Mouse (Mus musculus) right cerebral cortex, postnatal 4 days (tissue): ENCODE results near the gene Rpl12.

ENCODE experiments used
- DNase-seq: peaks from one replicate; pipeline ENCODE4 v3.0.0-alpha.2; 2022

Rpl12 gene

DNA sequence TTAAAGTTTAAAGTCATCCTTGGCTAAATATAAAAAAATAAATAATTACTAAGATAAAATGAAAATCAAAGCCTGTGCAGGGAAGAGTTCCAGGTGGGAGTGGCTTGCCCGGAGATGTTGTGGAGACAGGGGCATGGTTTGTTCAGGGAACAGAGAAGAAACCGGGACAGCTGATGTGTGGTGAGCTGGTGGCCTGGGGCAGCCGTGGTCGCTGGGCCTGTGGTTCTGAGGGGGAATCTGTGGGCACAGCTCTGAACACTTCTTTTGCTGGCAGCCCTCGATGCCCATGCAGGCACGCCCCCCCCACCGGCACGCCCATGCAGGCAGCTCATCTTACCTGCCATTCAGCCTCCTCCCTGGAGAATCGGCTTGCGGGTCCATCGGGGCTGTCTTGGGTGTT is 13.9 kb upstream of the Rpl12 start:
- no peak for DNase-seq

DNA sequence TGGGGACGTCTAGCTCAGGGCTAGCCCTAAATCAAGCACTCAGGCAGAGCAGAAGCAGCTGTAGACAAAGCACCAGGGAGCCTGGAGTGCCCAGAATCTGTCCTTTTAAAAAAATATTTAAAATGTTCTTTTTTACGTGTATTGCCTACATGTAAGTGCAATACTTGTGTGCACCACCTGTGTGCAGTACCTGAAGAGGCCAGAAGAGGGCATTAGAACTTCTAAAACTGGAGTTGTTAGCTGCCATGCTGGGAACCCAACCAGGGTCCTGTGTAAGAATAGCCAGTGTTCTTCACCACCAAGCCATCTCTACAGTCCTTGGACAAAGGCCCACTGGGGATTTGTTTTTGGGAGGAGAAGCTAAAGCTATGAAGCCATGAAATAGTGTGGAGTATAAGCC is 6.8 kb upstream of the Rpl12 start:
- no peak for DNase-seq

DNA sequence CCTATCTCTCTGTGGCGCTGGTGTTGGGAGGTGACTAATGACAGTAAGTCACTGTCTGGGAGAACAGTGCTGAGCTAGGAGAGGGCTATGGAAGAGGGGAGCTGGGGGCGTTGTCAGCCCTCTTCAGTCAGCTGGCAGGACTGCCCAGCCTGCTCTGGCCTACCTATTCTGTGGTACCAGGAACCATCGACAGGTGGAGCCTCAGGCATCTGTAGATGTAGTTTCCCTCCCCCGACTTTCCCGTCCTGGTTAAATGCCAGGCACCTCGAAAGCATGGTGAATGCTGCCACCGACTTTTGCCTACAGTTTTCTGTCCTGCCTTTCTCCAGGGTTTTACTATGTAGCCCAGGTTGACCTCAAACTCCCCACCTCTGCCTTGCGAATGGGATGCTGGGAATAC is 4.0 kb upstream of the Rpl12 start:
- peak; percentile 35 for DNase-seq

DNA sequence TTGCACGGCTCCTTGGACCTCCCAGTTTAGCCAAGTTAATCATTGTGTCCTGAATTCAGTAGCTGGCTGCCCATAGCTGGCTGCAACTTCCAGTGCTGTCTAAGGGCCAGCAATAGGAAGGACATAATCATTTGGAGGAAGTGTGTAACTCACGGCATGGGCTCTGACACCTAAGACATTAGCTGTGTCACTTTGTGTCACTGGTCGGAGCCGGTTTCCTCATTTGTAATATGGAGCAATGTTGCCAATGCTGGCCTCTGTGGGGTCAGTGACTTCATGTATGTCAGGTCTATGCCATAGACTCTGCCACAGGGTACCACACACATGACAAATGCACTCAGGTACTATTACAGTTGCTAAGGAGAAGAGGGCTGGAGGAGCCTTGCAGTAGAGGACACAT is 1.1 kb upstream of the Rpl12 start:
- DNase-seq, result no peak

DNA sequence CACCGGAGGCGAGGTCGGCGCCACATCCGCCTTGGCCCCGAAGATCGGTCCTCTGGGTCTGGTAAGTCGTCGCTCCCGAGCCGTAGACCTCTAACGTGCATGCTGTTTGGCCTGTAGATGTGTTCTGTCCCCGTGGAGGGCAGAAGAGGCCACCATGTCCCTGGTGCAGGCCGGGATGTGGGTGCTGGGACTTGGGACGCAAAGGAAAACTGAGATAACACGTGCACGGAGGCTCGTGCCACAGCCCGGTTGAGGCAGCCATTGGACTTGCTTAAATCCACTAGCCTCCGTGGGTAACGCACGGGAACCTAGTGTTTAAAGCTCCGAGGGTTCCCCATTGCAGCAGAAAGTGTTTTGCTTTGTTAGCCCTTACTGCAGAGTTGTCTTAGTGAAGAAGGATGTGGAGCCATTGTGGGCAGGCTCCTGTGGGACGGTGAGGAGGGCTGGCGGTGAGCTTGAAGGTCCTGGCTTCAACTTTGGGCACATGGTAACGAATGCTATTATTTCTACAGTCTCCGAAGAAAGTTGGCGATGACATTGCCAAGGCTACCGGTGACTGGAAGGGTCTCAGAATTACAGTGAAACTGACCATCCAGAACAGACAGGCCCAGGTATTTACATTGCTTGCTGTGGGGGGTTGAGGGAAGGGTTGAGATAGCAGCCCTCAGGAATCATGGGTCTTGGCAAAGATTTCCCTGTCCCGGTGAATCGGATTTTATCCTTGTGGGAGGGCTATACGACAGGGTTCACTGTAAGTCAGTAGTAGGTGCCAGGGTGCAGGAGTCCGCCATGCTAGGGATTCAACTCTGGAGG is 909 bp downstream of the Rpl12 start:
- DNase-seq, result peak; percentile 37

DNA sequence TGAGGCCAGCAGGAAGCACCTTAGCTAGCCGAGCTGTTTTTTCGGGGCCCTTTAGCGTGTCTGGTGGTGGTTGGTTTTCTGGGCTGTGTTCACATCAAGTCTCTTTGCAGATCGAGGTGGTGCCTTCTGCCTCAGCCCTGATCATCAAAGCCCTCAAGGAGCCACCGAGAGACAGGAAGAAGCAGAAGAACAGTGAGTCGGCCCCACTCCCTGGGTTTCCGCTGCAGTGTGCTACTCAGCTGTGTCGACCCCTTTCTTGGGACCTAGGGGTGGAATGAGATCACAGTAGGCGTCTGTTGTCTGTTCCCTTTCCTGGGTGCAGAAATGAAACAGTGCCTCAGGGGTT is 1.5 kb downstream of the Rpl12 start:
- no peak for DNase-seq

DNA sequence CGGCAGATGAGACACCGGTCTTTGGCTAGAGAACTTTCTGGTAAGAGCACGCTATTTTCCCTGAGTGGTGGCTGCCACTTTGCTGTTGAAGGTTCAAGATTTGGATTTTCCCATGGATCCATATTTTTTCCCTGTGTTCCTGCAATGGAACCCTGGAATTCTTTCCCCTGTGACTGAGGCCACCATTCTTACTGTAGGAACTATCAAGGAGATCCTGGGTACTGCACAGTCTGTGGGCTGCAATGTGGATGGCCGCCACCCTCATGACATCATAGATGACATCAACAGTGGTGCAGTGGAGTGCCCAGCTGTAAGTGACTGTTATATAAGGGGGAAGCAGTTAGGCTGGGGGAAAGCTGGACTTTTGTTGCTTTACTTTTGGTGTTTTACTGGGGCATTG is 2.2 kb downstream of the Rpl12 start:
- DNase-seq, result no peak

DNA sequence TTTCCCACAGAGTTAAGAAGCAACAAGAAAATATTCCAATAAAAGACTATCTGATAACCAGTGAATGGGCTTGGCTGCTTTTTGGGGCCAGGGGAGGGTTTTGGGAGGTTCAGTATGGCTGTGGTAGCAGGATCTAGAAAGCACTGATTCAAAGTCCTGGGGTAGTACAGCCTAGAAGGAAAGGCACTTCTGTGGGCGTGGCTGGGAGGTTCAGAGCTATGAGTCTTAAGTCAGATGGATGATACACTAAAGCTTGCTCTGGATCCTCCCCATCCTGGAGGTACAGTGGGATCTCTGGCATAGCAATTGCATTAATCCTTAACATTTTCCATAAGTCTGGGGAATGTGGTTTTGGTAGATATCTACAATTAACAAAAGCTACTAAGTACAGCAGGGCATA is 2.6 kb downstream of the Rpl12 start:
- no peak for DNase-seq

DNA sequence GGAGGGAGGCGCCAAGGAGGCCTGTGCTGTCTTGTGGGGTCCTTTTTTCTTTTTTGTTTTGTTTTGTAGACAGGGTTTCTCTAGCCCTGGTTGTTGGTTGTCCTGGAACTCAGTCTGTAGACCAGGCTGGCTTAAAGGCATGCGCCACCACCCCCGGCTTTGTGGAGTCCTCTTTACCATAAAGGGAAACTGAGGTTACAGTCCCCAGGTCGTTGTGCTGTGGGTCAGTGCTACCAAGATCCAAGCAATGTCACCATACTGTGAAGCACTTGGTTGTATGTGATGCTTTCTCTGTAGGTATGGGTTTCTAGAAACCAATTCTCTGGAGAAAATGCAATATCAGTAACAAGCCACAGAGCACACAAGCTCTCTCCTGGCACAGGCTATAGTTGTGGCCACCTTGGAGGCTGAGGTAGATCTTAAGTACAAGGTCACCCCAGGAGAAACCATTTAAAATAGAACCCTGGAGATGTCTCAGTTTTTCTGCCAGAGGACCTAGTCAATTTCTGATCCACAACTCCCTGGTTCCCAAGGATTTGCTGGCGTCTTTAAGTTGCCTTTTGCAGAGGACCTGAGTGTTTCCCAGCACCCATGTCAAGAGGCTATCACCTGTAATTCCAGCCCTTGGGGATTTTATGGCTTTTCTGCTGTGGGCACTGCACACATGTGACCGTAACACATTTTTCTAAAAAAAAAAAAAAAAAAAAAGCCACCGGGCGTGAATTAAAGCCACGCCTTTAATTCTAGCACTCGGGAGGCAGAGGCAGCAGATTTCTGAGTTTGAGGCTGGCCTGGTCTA is 3.5 kb downstream of the Rpl12 start:
- no peak for DNase-seq

DNA sequence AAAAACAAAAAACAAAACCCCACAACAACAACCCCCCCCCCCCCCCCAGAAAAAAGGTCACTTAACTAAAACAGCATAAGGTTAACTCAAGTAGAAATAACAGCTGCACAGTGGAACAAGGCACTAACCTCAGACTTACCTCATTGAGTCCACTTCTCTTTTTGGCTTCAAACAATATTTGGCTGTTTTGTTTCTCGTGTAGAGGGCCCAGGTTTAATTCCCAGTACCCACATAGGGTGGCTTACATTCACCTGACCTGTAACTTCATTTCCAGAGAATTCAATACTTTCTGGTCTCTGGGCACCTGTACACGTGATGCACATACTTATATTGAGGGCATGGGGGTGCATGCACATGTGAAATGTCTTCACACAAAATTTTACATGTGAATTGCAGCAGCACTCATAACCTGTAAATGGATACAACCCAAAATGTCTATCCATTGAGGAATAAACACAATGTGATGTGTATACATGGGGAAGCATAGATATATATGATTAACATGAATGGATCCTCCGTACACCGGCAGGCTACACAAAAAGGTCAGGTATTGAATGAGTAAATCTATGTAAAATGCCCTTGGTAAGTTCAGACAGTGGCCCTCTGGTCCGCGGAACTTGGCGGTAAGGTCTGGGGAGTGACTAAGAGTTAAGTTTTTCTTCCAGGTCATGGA is 4.3 kb downstream of the Rpl12 start:
- no peak for DNase-seq

DNA sequence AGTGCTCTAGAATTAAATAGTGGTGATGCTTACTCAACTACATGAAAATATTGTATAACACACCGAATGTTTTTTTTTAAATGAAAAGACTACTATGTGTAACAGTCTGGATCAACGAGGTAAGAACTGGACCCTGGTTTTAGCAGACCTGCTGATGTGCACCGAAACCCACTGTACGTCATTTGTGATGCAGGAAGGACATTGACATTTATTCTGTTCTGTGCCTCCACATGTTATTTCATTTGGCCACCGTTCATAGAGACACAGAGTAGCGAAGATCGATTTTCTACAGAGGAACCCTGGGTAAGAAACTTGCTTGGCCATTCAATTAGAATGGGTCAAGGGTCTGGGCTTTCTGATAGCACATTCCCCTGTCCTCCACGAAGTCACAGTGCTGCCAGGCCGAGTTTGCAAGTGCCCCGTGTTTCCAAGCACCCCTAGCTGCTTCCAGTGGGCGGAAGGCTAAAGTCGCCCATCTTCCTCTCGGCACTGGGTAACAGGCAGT is 4.9 kb downstream of the Rpl12 start:
- DNase-seq, result no peak

DNA sequence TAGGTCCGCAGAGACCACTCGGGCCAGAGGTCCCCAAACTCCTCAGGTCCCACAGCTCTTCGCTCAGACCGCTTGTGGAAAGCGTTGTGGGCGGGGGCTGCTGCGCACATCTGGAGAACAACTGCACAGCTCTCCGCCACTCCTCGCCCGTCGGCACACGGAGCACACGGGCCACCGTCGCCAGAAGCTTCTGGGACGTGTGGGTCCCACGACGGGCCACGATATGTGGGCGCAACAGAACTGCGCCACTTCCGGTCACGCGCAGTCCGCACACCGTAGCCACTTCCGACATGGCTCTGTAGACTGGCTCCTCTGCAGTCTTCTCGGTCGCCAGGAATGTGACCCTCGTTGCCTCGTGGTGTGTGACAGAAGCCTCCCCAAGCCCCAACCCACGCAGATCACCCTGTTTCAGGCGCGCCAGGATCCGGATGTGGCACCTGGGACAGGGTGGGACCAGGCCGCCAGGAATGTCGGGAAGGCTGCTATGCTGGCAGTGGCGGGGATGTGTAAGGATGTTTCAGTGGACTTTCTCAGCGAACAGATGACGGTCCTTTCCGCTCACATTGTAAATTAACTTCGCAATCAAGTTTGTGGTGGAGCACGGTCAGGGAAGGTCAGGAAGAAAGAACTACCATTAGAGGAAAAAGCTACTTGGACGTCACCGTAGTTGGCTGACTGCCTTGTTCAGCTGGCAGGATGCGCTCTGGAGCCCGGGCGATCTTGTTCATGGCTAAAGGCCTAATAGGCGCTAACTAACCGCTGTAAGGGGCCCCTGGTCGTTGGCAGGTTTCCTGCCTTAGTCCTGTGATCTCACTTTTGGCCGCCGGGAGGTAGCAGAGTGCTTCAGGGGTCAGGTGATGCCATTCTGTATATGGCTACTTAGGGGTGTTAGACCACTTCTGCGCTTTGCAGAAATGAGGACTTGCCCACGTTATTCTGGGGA is 5.6 kb downstream of the Rpl12 start:
- DNase-seq, result peak; percentile 81

DNA sequence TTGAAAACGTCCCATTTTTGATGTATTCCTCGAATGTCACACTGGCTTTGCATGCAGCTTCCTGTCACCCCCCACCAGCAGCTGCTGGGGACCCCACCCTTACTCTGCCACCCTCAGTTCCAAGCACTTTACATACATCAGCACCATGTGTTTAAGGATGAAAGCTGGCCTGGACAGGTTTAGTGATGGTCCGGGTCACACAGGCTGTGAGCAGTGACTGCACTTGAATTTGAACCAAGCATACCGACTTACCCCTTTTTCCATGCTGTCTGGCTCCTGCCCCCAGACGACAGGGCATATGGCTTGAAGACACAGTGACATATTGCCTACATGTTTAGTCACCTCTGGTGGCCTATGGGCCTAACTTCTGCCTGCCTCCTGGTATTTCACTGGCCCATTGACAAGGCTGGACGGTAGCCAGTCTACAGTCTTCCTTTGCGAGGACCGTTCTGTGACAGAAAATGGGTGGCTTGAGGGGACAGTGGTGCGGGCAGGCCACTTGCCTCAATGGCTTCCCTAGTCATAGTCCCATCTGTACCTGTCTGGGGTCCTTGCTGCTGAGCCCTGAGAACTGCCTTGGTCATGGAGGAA is 6.8 kb downstream of the Rpl12 start:
- no peak for DNase-seq

DNA sequence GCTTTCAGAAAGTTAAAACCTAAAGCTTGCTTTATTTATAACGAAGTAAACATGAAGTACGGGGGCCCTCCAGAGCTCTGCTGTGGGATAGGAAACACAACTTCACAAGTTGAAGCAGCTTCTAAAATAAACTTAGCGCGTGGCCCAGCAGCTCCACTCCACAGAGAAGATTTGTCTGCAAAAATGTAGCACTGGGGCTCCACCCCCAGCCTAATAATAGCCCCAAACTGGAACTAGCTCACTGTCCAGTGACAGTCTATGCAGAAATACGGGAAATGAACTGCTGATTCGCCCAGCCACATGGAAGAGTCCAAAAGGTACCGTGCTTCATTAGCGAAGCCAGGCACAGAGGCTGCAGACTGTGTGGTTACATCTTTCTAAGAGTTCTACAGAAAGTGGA is 8.0 kb downstream of the Rpl12 start:
- no peak for DNase-seq

DNA sequence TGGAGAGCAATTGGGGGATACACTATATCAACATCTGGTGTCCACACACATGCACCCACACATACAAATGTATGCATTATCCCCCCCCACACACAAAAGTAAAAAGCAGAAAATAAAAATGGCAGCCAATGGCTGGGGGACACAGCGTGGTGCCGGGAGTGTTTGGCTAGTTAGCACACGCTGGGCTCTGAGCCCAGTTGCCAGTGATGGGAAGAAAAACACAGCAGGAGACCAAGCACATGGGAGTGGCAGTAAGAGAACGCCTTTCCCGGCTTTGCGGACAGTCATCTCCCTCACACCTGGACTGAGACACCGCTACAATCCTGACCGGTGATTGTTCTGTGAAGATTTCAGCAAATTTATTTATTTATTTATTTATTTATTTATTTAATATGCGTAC is 9.9 kb downstream of the Rpl12 start:
- no peak for DNase-seq

DNA sequence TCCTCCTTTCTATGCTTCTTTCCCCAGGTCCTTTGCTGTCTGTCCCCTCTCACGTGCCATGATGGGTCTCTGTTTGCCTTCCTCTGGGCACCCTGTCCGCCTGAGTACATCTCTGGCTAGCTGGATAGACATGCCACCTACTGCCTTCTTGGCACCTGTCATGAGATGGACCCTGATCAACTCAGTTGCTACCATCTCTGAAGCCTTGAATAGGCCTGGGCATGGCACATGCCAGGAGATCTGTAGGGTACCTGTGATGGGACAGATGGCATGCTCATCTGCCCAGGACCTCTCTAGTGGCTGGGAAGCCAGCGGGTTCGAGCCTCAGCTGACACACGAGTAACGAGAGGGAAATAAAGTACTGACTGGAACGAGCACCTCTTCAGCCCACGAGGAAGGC is 12.9 kb downstream of the Rpl12 start:
- DNase-seq, result no peak

DNA sequence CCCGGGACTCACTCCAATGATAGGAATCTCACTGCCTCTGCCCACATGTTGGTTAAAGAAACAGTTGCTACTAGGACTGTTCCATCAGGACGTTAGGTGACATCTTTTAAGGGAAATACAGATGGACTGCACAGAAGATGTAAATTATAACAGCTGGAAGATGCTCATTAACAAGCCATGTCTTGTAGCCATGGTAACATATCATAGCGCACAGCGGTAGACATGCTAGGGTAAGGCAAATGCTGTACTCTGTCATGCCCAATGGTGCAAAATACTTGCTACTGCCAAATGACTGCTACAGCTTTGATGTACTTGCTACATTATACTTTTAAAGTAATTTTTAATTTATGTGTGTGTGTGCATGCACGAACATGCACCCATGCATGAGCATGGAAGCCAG is 15.8 kb downstream of the Rpl12 start:
- no peak for DNase-seq

DNA sequence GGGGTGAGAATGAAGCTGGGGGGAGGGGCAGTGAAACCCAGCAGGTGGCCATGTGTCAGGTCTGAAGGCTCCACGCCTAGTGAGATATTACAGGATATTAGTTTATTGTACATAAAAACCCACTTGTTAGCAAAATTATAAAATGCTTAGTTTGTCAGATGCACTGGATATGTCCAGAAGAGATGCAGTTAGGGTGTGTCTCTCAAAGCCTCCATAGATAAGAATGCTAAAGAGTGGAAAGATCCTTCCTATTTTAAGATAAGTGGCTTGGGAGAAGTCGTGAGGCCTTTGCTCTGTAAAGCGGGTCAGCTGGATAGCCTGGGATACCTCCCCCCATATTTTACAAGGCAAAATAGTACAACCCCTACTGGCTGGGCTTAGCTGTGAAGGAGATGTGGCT is 17.3 kb downstream of the Rpl12 start:
- DNase-seq, result no peak

DNA sequence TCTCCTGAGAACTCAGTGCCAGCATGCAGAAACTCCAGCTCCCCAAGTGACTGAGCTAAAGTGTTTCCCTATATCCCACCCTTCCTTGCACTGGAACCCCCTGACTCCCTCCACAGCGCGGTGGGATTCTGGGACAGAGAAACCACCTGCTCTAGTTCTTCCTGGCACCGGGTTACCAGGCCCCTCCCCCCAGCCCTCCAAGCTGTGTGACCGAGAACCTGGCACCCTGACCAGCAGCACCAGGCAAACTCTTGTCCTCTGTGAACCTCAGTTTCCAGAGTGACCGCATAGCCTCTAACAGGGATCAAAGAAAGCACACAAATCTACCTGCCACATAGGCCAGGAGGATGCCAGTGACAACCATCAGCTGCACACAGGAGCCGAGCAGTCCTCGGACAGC is 18.3 kb downstream of the Rpl12 start:
- no peak for DNase-seq

DNA sequence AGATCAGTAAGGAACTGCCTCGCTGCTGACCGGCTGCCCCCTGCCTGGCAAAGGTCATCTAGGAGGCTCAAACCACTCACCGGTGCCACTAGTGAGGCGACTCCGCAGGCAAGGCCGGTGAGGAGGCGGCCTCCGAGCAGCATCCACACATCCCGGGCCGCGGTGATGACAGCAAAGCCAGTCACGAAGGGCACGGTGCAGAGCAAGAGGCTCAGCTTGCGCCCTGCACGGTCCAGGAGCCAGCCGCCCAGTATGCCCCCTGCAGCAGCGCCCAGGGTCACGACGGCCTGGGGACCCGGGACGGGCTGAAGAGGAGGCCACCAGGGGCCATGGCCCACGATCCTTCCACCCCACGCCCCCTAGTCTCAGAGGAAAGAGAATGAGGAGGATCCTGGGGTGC is 19.9 kb downstream of the Rpl12 start:
- peak; percentile 40 for DNase-seq

DNA sequence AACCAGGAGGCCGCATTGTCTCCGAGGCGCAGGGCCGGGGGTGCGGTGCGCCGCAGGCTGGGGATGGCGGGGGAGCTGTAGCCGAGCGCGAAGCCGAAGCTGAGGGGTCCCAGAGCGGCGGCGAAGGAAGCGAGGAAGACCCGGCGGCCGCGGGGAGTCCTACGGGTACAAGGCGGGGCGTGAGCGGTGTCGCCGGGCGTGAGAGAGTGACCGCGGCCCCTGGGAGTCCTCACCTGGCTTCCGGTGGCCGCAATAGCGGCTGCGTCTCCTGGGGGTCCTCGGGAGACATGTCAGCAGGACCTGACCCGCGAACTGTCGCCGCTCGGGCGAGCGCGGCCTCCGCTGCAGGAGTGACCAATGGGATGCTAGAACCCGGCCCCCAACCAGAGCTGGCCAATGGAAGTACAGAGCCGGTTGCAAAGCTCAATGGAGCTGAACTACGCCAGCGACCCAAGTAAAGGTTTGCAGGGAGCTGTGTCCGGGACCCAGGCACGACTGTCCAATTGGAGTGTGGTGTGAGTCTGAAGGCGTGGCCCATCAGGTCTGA is 20.4 kb downstream of the Rpl12 start, which contains the start of gene Slc2a8:
Gene Slc2a8, minus strand, starts transcription at position 359 of the 547 bp plus-strand sequence.
- peak; percentile 80 for DNase-seq

DNA sequence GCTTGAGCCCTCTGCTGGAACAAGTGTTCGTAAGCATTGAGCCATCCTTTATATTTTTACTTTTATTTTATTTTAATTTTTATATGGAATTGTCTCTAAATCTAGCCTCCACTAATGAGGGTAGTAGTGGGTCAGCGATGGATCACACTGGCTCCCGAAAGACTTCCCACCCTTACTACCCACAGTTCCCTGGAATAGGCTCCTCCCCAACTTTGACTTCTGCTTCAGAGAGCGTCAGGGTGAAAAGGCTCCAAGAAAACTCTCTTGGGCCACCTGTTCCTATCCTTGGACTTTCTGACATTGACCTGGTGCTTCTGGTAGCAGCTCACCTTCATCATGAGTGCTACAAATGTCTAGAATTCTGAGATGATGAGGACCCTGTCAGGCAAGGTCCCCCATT is 21.3 kb downstream of the Rpl12 start:
- DNase-seq, result no peak
